13 mouse cellular contexts compared by ENCODE assay signal in the genomic region with DNA sequence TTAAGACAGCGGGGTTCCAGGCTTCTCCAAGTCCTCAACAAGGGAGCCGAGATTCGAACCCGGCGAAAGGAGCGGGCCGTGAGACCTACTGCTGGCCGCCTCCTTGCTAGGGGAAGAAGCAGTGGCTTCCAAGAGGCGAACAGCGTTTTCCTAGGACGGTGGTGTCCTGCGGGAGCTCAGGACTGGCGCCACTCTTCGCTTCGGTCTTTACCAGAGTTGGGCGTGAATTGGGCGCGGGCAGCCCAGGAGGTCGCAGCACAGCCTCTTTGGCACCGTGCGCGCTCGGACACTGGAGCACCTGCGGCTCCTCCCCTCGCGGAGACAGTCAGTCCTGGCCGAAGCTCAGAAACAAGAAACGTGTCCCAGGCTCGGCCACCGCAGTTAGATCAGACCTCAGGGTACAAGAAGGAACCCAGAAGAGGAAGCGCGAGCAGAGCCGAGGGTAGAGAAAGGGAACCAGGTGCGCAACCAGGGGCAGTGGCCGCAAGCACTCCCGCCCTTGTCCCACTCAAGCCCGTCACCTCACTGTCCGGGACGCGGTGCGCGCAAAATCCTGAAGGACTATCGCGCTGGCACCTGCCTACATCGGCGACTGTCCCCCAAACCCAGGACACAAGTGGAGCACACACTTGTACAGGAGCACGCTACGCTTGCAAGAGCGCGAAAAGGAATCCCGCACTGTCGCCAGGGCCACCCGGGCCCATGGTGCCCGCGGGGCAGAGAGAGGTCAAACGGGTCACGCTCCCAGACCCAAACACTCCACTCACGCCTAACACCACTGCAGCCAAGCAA. TPM values are rescaled to one million over a fixed set of nuclear protein-coding genes. Genes with fewer than 3 reads are reported as not detected.
DNase-seq lines count a peak whose midpoint lies in the region; ATAC-seq and TF ChIP-seq lines count a peak whose summit lies in the region.
"Had no signal": no experiment of that assay in that cellular context is flagged by ENCODE, and none has a peak within 500 bp of the region (broad histone marks: within the 10 kb centered on the region; RNA-seq: fewer than 3 reads in every experiment).

No protein-coding gene starts in this region.

- peaks cover 94% of the 10 kb centered on the region for H3K27me3 ChIP-seq in limb, embryonic 12.5 days
- peaks cover 48% of the 10 kb centered on the region for H3K27me3 ChIP-seq in stomach, postnatal 0 days (ENCODE audit: control insufficient read depth, insufficient read depth, low read length)

- no peak for ATAC-seq in limb, embryonic 12.5 days (ENCODE audit: insufficient number of reproducible peaks, insufficient read depth, low FRiP score, low TSS enrichment, low read depth)
- no peak for ATAC-seq in stomach, postnatal 0 days (ENCODE audit: low FRiP score, low TSS enrichment)

- H3K4me1 ChIP-seq in limb, embryonic 12.5 days (replicated peaks): peaks cover 21% of the 10 kb centered on the region
- 0 out of 2 replicates have a peak, but pooled peaks cover 4% of the 10 kb centered on the region for H3K4me1 ChIP-seq in stomach, postnatal 0 days (replicated peaks; ENCODE audit: control insufficient read depth, insufficient read depth)

- H3K9me3 ChIP-seq in limb, embryonic 12.5 days: no peaks in the 10 kb centered on the region
- no peaks in the 10 kb centered on the region for H3K9me3 ChIP-seq in stomach, postnatal 0 days (ENCODE audit: control insufficient read depth, low read length)
- H3K9me3 ChIP-seq: embryonic facial prominence, embryonic 15.5 days had no signal

- intact Hi-C loops in gastrocnemius, adult 2 months (cut with DNase I): no loop called here
- intact Hi-C loops in left cerebral cortex, postnatal 14 days (cut with DNase I): no loop called here

- under 1% methylated on average over 58 of the region's 58 CpGs for WGBS in limb, embryonic 12.5 days
- 1% methylated on average over 58 of the region's 58 CpGs for WGBS in stomach, postnatal 0 days

- no peak overlapping the region for H3K27ac ChIP-seq in gastrocnemius, adult 2 months
- no peak overlapping the region for H3K27ac ChIP-seq in limb, embryonic 12.5 days
- H3K27ac ChIP-seq in stomach, postnatal 0 days (replicated peaks): no peak overlapping the region
- H3K27ac ChIP-seq: embryonic facial prominence, embryonic 15.5 days had no signal

- TF ChIP-seq CTCF in gastrocnemius, adult 2 months (IDR thresholded peaks at IDR 0.05): no peak
- no peak for TF ChIP-seq CTCF in stomach, postnatal 0 days (IDR thresholded peaks at IDR 0.05; ENCODE audit: low read depth)

- H3K36me3 ChIP-seq in limb, embryonic 12.5 days: no peaks in the 10 kb centered on the region
- no peaks in the 10 kb centered on the region for H3K36me3 ChIP-seq in stomach, postnatal 0 days (ENCODE audit: control insufficient read depth, insufficient read depth, low read length)
- H3K36me3 ChIP-seq: embryonic facial prominence, embryonic 15.5 days had no signal

- H3K4me3 ChIP-seq in gastrocnemius, adult 2 months: peak overlapping the region; percentile 43
- 0 out of 2 replicates have a peak overlapping the region, but pooled peaks have one; percentile 2 for H3K4me3 ChIP-seq in limb, embryonic 12.5 days (replicated peaks)
- H3K4me3 ChIP-seq in stomach, postnatal 0 days (ENCODE audit: low read depth, low read length): 0 out of 2 replicates have a peak overlapping the region, but pooled peaks have one; percentile 8
- H3K4me3 ChIP-seq: embryonic facial prominence, embryonic 15.5 days had no signal

- TF ChIP-seq EP300 in stomach, postnatal 0 days (optimal IDR thresholded peaks at IDR 0.05): no peak

- DNase-seq in gastrocnemius, adult 2 months: no peak
- DNase-seq in gastrocnemius, adult 18-20 months (ENCODE audit: low spot score): no peak
- peak; percentile 15 for DNase-seq in thymus, postnatal 4 days
- no peak for DNase-seq in thymus, adult 18-20 months
- DNase-seq in stomach, postnatal 0 days (ENCODE audit: low spot score): no peak
- no peak for DNase-seq in urinary bladder, adult 2 months (ENCODE audit: low spot score)
- no peak for DNase-seq in left cerebral cortex, postnatal 14 days (ENCODE audit: low spot score in 2 of 2)
- DNase-seq: adrenal gland, postnatal 10 days had no signal

- H3K4me2 ChIP-seq in limb, embryonic 12.5 days: no peak overlapping the region
- H3K4me2 ChIP-seq in stomach, postnatal 0 days (replicated peaks; ENCODE audit: low read depth): no peak overlapping the region
- H3K4me2 ChIP-seq: embryonic facial prominence, embryonic 15.5 days had no signal

- no peak overlapping the region for H3K9ac ChIP-seq in limb, embryonic 12.5 days (replicated peaks)
- no peak overlapping the region for H3K9ac ChIP-seq in stomach, postnatal 0 days (ENCODE audit: low read length)
- H3K9ac ChIP-seq: embryonic facial prominence, embryonic 15.5 days had no signal

RNA-seq across cellular contexts. Expression of gene Lhx4, which starts 14.3 kb away (rescaled TPM):
- total RNA-seq in gastrocnemius, adult 2 months (2021): not detected
- not detected for total RNA-seq in gastrocnemius, adult 18-20 months (2021)
- not detected in 2 replicates for polyA plus RNA-seq in limb, embryonic 12.5 days (2016; fragmentation: Nextera tagmentation; extraction: Ambion mirVana)
- 0.04 and 0.10 TPM in 2 replicates for polyA plus RNA-seq in stomach, postnatal 0 days (2015; fragmentation: Nextera tagmentation; extraction: Ambion mirVana)
- not detected in 2 replicates for polyA plus RNA-seq in urinary bladder, adult 2 months (2012; rRNA removed)
- total RNA-seq in left cerebral cortex, postnatal 14 days (2021): not detected
- total RNA-seq: adrenal gland, postnatal 10 days; heart, postnatal 36 days had no signal
- polyA plus RNA-seq: C2C12; embryonic facial prominence, embryonic 15.5 days; lung, embryonic 16.5 days had no signal
